Mouse (Mus musculus) MEL (cell line): Measurements from ENCODE around the gene Ldb1. TPM values are rescaled to one million over a fixed set of nuclear protein-coding genes. Genes with fewer than 3 reads are reported as not detected.
A peak's percentile ranks its signal among the peaks of the same experiment; 100 is the strongest.

ENCODE experiments used
- DNase-seq: peaks from one replicate; pipeline ENCODE4 v3.0.0; 2011; ENCODE audit warnings: low read depth, low spot score
- H3K27ac ChIP-seq: 2 replicates; pipeline ENCODE4 v1.5.1; 2012; ENCODE audit warnings: low read depth, mild to moderate bottlenecking, control low read depth, low read length, moderate library complexity; ENCODE audit not compliant: control insufficient read depth
- H3K27me3 ChIP-seq, 2 experiments: fragments of 150-350 bp in 1 of 2; sonication (generic) in 1 of 2; 2 replicates each; pipeline ENCODE4 v1.6.1; 2012; ENCODE audit warnings: low read length in 2 of 2, mild to moderate bottlenecking in 2 of 2, improper control_type of control experiment in 1 of 2, moderate library complexity in 1 of 2; ENCODE audit not compliant: insufficient read depth in 2 of 2, control insufficient read depth in 1 of 2
- H3K36me3 ChIP-seq, 2 experiments: 2 replicates each; pipeline ENCODE4 v1.6.1; 2012 to 2014; ENCODE audit warnings: low read length in 2 of 2, improper control_type of control experiment in 1 of 2, inconsistent platforms in 1 of 2, mild to moderate bottlenecking in 1 of 2; ENCODE audit not compliant: insufficient read depth in 2 of 2, control insufficient read depth in 1 of 2
- H3K4me1 ChIP-seq, 2 experiments: fragments of 150-350 bp in 1 of 2; sonication (generic) in 1 of 2; 2 replicates each; pipeline ENCODE4 v1.6.1; 2012; ENCODE audit warnings: low read length in 2 of 2, improper control_type of control experiment in 1 of 2, mild to moderate bottlenecking in 1 of 2; ENCODE audit not compliant: insufficient read depth in 2 of 2, control insufficient read depth in 1 of 2
- H3K4me3 ChIP-seq, 2 experiments: fragments of 150-350 bp in 1 of 2; sonication (generic) in 1 of 2; 2 replicates each; pipeline ENCODE4 v1.5.1; 2012; ENCODE audit warnings: low read depth in 2 of 2, low read length in 2 of 2, mild to moderate bottlenecking in 2 of 2, moderate library complexity in 2 of 2, control low read depth in 1 of 2, improper control_type of control experiment in 1 of 2; ENCODE audit not compliant: control insufficient read depth in 1 of 2, insufficient read depth in 1 of 2
- H3K79me2 ChIP-seq: 2 replicates; pipeline ENCODE4 v1.6.1; 2012; ENCODE audit warnings: mild to moderate bottlenecking, low read length, moderate library complexity; ENCODE audit not compliant: control insufficient read depth, poor library complexity, insufficient read depth
- H3K9ac ChIP-seq: 2 replicates; pipeline ENCODE4 v1.6.1; 2012; ENCODE audit warnings: low read depth, mild to moderate bottlenecking, control low read depth, low read length, moderate library complexity; ENCODE audit not compliant: control insufficient read depth, poor library complexity, severe bottlenecking
- H3K9me3 ChIP-seq: fragments of 150-350 bp; sonication (generic); replicated peaks from 2 replicates; pipeline ENCODE4 v1.6.1; 2012; ENCODE audit warnings: mild to moderate bottlenecking, low read length, improper control_type of control experiment, moderate library complexity; ENCODE audit not compliant: insufficient read depth
- BHLHE40 ChIP-seq: IDR thresholded peaks from 2 replicates; pipeline ENCODE4 v1.6.1; 2012; ENCODE audit warnings: low read depth, mild to moderate bottlenecking, inconsistent platforms, low read length, improper control_type of control experiment, borderline replicate concordance
- CHD2 ChIP-seq: IDR thresholded peaks from 2 replicates; pipeline ENCODE4 v1.6.1; 2011; ENCODE audit warnings: low read length, improper control_type of control experiment
- CTCF ChIP-seq, 3 experiments: IDR thresholded peaks in 2 of 3; conservative IDR thresholded peaks in 1 of 3; 2 replicates each; pipeline ENCODE4 v1.5.1; 2011 to 2012; ENCODE audit warnings: low read length in 3 of 3, low read depth in 2 of 3, mild to moderate bottlenecking in 2 of 3, improper control_type of control experiment in 1 of 3, inconsistent platforms in 1 of 3, mixed read lengths in 1 of 3, moderate library complexity in 1 of 3; ENCODE audit not compliant: control insufficient read depth in 1 of 3, insufficient read depth in 1 of 3, poor library complexity in 1 of 3, severe bottlenecking in 1 of 3
- E2F4 ChIP-seq: IDR thresholded peaks from 2 replicates; pipeline ENCODE4 v1.6.1; 2011; ENCODE audit warnings: low read depth, low read length, improper control_type of control experiment, borderline replicate concordance
- EP300 ChIP-seq, 2 experiments: IDR thresholded peaks; 2 replicates each; pipeline ENCODE4 v1.6.1; 2011; ENCODE audit warnings: improper control_type of control experiment in 2 of 2, low read length in 2 of 2, low read depth in 1 of 2, mild to moderate bottlenecking in 1 of 2
- ETS1 ChIP-seq: IDR thresholded peaks from 2 replicates; pipeline ENCODE4 v1.6.1; 2012; ENCODE audit warnings: low read depth, mild to moderate bottlenecking, inconsistent platforms, low read length, improper control_type of control experiment, moderate library complexity
- GATA1 ChIP-seq: IDR thresholded peaks from 2 replicates; pipeline ENCODE4 v1.6.1; 2011; ENCODE audit warnings: low read depth, low read length, improper control_type of control experiment
- HCFC1 ChIP-seq: IDR thresholded peaks from 2 replicates; pipeline ENCODE4 v1.6.1; 2012; ENCODE audit warnings: low read depth, mild to moderate bottlenecking, inconsistent platforms, low read length, improper control_type of control experiment, moderate library complexity
- JUND ChIP-seq: IDR thresholded peaks from 2 replicates; pipeline ENCODE4 v1.6.1; 2011; ENCODE audit warnings: low read depth, mild to moderate bottlenecking, improper control_type of control experiment, low read length
- KAT2A ChIP-seq: conservative IDR thresholded peaks from 2 replicates; pipeline ENCODE4 v1.6.1; 2012; ENCODE audit warnings: low read depth, low read length, improper control_type of control experiment, inconsistent platforms
- MAFK ChIP-seq: IDR thresholded peaks from 2 replicates; pipeline ENCODE4 v1.6.1; 2011; ENCODE audit warnings: low read depth, mild to moderate bottlenecking, low read length, improper control_type of control experiment, borderline replicate concordance
- MYB ChIP-seq: IDR thresholded peaks from 2 replicates; pipeline ENCODE4 v1.6.1; 2011; ENCODE audit warnings: mild to moderate bottlenecking, low read depth, low read length, improper control_type of control experiment
- MYC ChIP-seq: IDR thresholded peaks from 2 replicates; pipeline ENCODE4 v1.6.1; 2011; ENCODE audit warnings: low read depth, mild to moderate bottlenecking, low read length, improper control_type of control experiment, moderate library complexity
- NELFE ChIP-seq: IDR thresholded peaks from 2 replicates; pipeline ENCODE4 v1.6.1; 2011; ENCODE audit warnings: low read depth, low read length, improper control_type of control experiment
- POLR2A ChIP-seq, 2 experiments: IDR thresholded peaks; 2 replicates each; pipeline ENCODE4 v1.6.1; 2011 to 2012; ENCODE audit warnings: low read length in 2 of 2, mild to moderate bottlenecking in 2 of 2, control low read depth in 1 of 2, improper control_type of control experiment in 1 of 2, low read depth in 1 of 2, moderate library complexity in 1 of 2; ENCODE audit not compliant: control insufficient read depth in 1 of 2, insufficient read depth in 1 of 2, poor library complexity in 1 of 2
- POLR2AphosphoS2 ChIP-seq: IDR thresholded peaks from 2 replicates; pipeline ENCODE4 v1.6.1; 2011; ENCODE audit warnings: low read length, improper control_type of control experiment
- POLR2AphosphoS5 ChIP-seq: IDR thresholded peaks from 2 replicates; pipeline ENCODE4 v1.6.1; 2012; ENCODE audit warnings: low read depth, borderline replicate concordance, mild to moderate bottlenecking, inconsistent platforms, low read length, moderate library complexity, mixed read lengths
- RAD21 ChIP-seq: IDR thresholded peaks from 2 replicates; pipeline ENCODE4 v1.6.1; 2011; ENCODE audit warnings: mild to moderate bottlenecking, low read depth, low read length, improper control_type of control experiment
- SIN3A ChIP-seq: IDR thresholded peaks from 2 replicates; pipeline ENCODE4 v1.6.1; 2012; ENCODE audit warnings: low read length, improper control_type of control experiment, inconsistent platforms
- SMC3 ChIP-seq: IDR thresholded peaks from 2 replicates; pipeline ENCODE4 v1.6.1; 2011; ENCODE audit warnings: low read depth, low read length, improper control_type of control experiment
- TCF12 ChIP-seq: IDR thresholded peaks from 2 replicates; pipeline ENCODE4 v1.6.1; 2014; ENCODE audit warnings: low read depth, mild to moderate bottlenecking, inconsistent platforms, low read length, improper control_type of control experiment, moderate library complexity
- USF1 ChIP-seq: IDR thresholded peaks from 2 replicates; pipeline ENCODE4 v1.6.1; 2014; ENCODE audit warnings: low read depth, mild to moderate bottlenecking, inconsistent platforms, low read length, improper control_type of control experiment, moderate library complexity
- USF2 ChIP-seq, 2 experiments: IDR thresholded peaks; 2 replicates each; pipeline ENCODE4 v1.6.1; 2011 to 2012; ENCODE audit warnings: improper control_type of control experiment in 2 of 2, low read length in 2 of 2, borderline replicate concordance in 1 of 2, inconsistent platforms in 1 of 2, low read depth in 1 of 2, mild to moderate bottlenecking in 1 of 2; ENCODE audit not compliant: insufficient read depth in 1 of 2
- ZC3H11A ChIP-seq: IDR thresholded peaks from 2 replicates; pipeline ENCODE4 v1.6.1; 2012; ENCODE audit warnings: low read depth, mild to moderate bottlenecking, inconsistent platforms, low read length, improper control_type of control experiment
- ZNF384 ChIP-seq: IDR thresholded peaks from 2 replicates; pipeline ENCODE4 v1.6.1; 2012; ENCODE audit warnings: low read depth, mild to moderate bottlenecking, inconsistent platforms, low read length, improper control_type of control experiment
- polyA plus RNA-seq, 2 experiments: library from polyadenylated mRNA; stranded (reverse) in 1 of 2; unstranded in 1 of 2; fragments of >175 nt in 1 of 2; fragments of >200 nt in 1 of 2; gene quantifications; 2 replicates each; pipeline versions ENCODE4 v1.2.1 to v1.2.4; 2012; ENCODE audit warnings: low replicate concordance in 2 of 2, low read depth in 1 of 2; ENCODE audit not compliant: insufficient read length in 2 of 2, insufficient read depth in 1 of 2, missing spikeins in 1 of 2
- total RNA-seq: library from RNA; depleted of rRNA; stranded (reverse); fragments of 300-350 nt; gene quantifications from 2 replicates; pipeline ENCODE4 v1.2.3, GENCODE M21; 2012

The Ldb1 gene
- total and polyA plus RNA-seq, 3 experiments: 357 to 842 (median 632) TPM

DNA sequence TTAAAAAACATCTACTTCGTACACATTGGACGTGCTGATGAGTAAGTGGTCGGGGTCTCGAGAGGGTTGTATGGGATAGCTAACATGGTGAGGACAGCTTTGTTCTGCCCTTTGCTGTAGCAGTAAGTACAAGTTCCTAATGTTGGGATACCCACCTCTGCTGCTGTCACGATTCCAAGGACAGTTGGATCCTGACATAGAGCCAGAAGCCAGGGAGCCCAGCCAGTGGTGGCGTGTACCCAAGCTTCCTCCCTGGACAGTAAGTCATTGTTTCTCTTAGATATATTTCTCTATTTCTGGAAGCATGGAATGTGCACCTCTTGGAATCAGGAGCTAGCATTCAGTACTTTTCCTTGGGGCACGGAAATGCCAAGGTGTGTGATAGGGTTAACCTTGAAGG is 42.9 kb upstream of the Ldb1 start:
- Histone ChIP-seq H3K9me3 (no peaks in the 10 kb centered on the region), H3K4me1 (no peaks in the 10 kb centered on the region), H3K27me3 (no peaks in the 10 kb centered on the region), H3K79me2 (no peaks in the 10 kb centered on the region), H3K4me3 (no peak overlapping the region), H3K36me3 (peaks cover 0 to 21% of the 10 kb centered on the region in 2 experiments; a peak in 2 of 4 replicates), H3K27ac (no peak overlapping the region), H3K9ac (no peak overlapping the region)
- no peak for TF ChIP-seq BHLHE40
- TF ChIP-seq HCFC1: no peak
- no peak for TF ChIP-seq CHD2
- no peak for TF ChIP-seq EP300 (IDR thresholded peaks at IDR 0.05; ENCODE audit: low read depth in 1 of 2, low read length in 2 of 2)
- TF ChIP-seq KAT2A: no peak
- no peak for TF ChIP-seq JUND
- no peak for TF ChIP-seq E2F4
- TF ChIP-seq USF2 (IDR thresholded peaks at IDR 0.05; ENCODE audit: borderline replicate concordance in 1 of 2, insufficient read depth in 1 of 2, low read depth in 1 of 2, low read length in 2 of 2): no peak
- no peak for TF ChIP-seq MAFK
- no peak for TF ChIP-seq GATA1
- TF ChIP-seq ETS1: no peak
- DNase-seq: peak; percentile 21

DNA sequence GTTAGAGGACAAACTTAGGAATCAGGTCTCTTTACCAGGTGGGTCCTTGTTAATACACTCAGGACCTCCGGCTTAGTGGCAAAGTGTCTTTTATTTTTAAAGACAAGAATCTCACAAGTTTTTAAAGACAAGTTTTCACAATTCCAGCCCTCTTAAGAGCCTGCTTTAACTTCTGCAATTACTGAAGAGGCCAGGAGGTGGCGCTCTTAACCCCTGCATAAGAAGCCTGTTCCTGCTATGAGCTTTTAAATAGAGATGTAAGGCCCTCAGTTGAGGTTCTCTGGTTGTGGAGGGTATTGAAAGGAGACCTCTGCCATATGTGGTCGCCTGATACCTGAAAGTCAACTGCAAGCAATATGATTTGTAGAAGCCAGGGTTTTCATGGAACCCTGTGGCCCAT is 41.3 kb upstream of the Ldb1 start:
- H3K27ac ChIP-seq: no peak overlapping the region
- no peaks in the 10 kb centered on the region for H3K4me1 ChIP-seq
- no peaks in the 10 kb centered on the region for H3K9me3 ChIP-seq
- H3K9ac ChIP-seq: no peak overlapping the region
- no peak overlapping the region for H3K4me3 ChIP-seq
- H3K79me2 ChIP-seq: no peaks in the 10 kb centered on the region
- no peaks in the 10 kb centered on the region for H3K27me3 ChIP-seq
- H3K36me3 ChIP-seq: peaks cover 0 to 30% of the 10 kb centered on the region in 2 experiments; a peak in 2 of 4 replicates
- DNase-seq: peak; percentile 96
- TF ChIP-seq MYB (no peak), TCF12 (no peak), JUND (no peak), BHLHE40 (no peak), POLR2AphosphoS2 (peak; percentile 80), USF2 (IDR thresholded peaks at IDR 0.05; ENCODE audit: borderline replicate concordance in 1 of 2, insufficient read depth in 1 of 2, low read depth in 1 of 2, low read length in 2 of 2) (no peak), RAD21 (peak; percentile 72), GATA1 (no peak), POLR2A (IDR thresholded peaks at IDR 0.05; ENCODE audit: control insufficient read depth in 1 of 2, insufficient read depth in 1 of 2, low read depth in 1 of 2, low read length in 2 of 2, poor library complexity in 1 of 2) (peak in 1 of 2 experiments; percentile 43; a peak in 1 of 4 replicates), USF1 (no peak), ETS1 (no peak), ZNF384 (peak; percentile 62), NELFE (no peak), ZC3H11A (peak; percentile 61), CTCF (IDR thresholded peaks at IDR 0.05 in 2 of 3, conservative IDR thresholded peaks at IDR 0.05 in 1 of 3; ENCODE audit: control insufficient read depth in 1 of 3, insufficient read depth in 1 of 3, low read depth in 2 of 3, low read length in 3 of 3, poor library complexity in 1 of 3, severe bottlenecking in 1 of 3) (peak; percentile 78 to 94 (median 93)), SMC3 (peak; percentile 77), POLR2AphosphoS5 (no peak), SIN3A (no peak), MYC (no peak), EP300 (IDR thresholded peaks at IDR 0.05; ENCODE audit: low read depth in 1 of 2, low read length in 2 of 2) (no peak)
